In genomic region chr2:103464524-103464923, GRCm38 (mm10) we compare ENCODE assay signal across 33 mouse cellular contexts. TPM values are rescaled to one million over a fixed set of nuclear protein-coding genes. Genes with fewer than 3 reads are reported as not detected.
DNase-seq lines count a peak whose midpoint lies in the region; ATAC-seq and TF ChIP-seq lines count a peak whose summit lies in the region.
"Had no signal": no experiment of that assay in that cellular context is flagged by ENCODE, and none has a peak within 500 bp of the region (broad histone marks: within the 10 kb centered on the region; RNA-seq: fewer than 3 reads in every experiment).

No protein-coding gene starts in this region.

- no peak for TF ChIP-seq POLR2A in kidney, adult 2 months (IDR thresholded peaks at IDR 0.05; ENCODE audit: low read depth, low read length)

- H3K9ac ChIP-seq in kidney, embryonic 16.5 days (replicated peaks; ENCODE audit: low read length): no peak overlapping the region
- no peak overlapping the region for H3K9ac ChIP-seq in intestine, embryonic 15.5 days
- H3K9ac ChIP-seq: embryonic facial prominence, embryonic 13.5 days; forebrain, embryonic 13.5 days; heart, embryonic 12.5 days; heart, embryonic 15.5 days; hindbrain, embryonic 14.5 days had no signal

- no peak for ATAC-seq in kidney, embryonic 16.5 days (ENCODE audit: low FRiP score, low TSS enrichment)
- no peak for ATAC-seq in intestine, embryonic 15.5 days
- ATAC-seq: activated CD4-positive, CD25-positive, alpha-beta regulatory T cell, adult 4 months; forebrain, embryonic 13.5 days; forebrain, embryonic 16.5 days; hindbrain, postnatal 0 days; inflammation-experienced regulatory T-cells, adult 6 months; intestine, postnatal 0 days had no signal

- WGBS in kidney, adult 2 months: 63% methylated on average over 8 of the region's 8 CpGs
- 98% methylated on average over 8 of the region's 8 CpGs for WGBS in kidney, embryonic 16.5 days
- 96% methylated on average over 8 of the region's 8 CpGs for WGBS in intestine, embryonic 15.5 days

- no peaks in the 10 kb centered on the region for H3K27me3 ChIP-seq in kidney, adult 2 months (replicated peaks; ENCODE audit: control insufficient read depth, insufficient read depth, low read length)
- H3K27me3 ChIP-seq in kidney, embryonic 16.5 days (ENCODE audit: insufficient read depth, low read length): no peaks in the 10 kb centered on the region
- H3K27me3 ChIP-seq in C2C12 (ENCODE audit: control insufficient read depth, insufficient read depth, insufficient read length): no peaks in the 10 kb centered on the region
- no peaks in the 10 kb centered on the region for H3K27me3 ChIP-seq in intestine, embryonic 15.5 days (replicated peaks)
- H3K27me3 ChIP-seq: CH12.LX; embryonic facial prominence, embryonic 13.5 days; forebrain, embryonic 13.5 days; heart, embryonic 12.5 days; heart, embryonic 15.5 days had no signal

- DNase-seq in kidney, adult 2 months: peak; percentile 52
- peak; percentile 53 for DNase-seq in 3134 (ENCODE audit: extremely low read depth, insufficient read length, low spot score)
- peak; percentile 52 for DNase-seq in brain, adult 2 months (ENCODE audit: low read depth, low spot score)
- DNase-seq in cerebellum, adult 9-10 months: no peak
- DNase-seq: adrenal gland, adult 8-10 months; adrenal gland, postnatal 25 days; cerebellum, adult 11 months; cerebellum, postnatal 10 days; cerebellum, postnatal 36 days; embryo, embryonic 11 days; gastrocnemius, postnatal 25 days; heart, adult 18-20 months; heart, postnatal 10 days; heart, postnatal 4 days had no signal

- TF ChIP-seq CTCF in kidney, adult 2 months (conservative IDR thresholded peaks at IDR 0.05; ENCODE audit: insufficient read depth, insufficient read length, low read depth, low read length): no peak
- no peak for TF ChIP-seq CTCF in C2C12 (IDR thresholded peaks at IDR 0.05; ENCODE audit: control insufficient read depth, insufficient read depth, insufficient read length)

- H3K4me1 ChIP-seq in kidney, adult 2 months (ENCODE audit: control insufficient read depth, insufficient read depth, low read length): peaks cover 37% of the 10 kb centered on the region
- peaks cover 12% of the 10 kb centered on the region for H3K4me1 ChIP-seq in kidney, embryonic 16.5 days (ENCODE audit: insufficient read depth, low read length)
- H3K4me1 ChIP-seq in intestine, embryonic 15.5 days (replicated peaks): 0 out of 2 replicates have a peak, but pooled peaks cover 4% of the 10 kb centered on the region
- H3K4me1 ChIP-seq: heart, embryonic 12.5 days; heart, embryonic 15.5 days had no signal

- H3K79me2 ChIP-seq in C2C12 (ENCODE audit: control insufficient read depth, insufficient read depth): no peaks in the 10 kb centered on the region

- H3K36me3 ChIP-seq in kidney, adult 2 months (ENCODE audit: control insufficient read depth, insufficient read depth, low read length): peaks cover 10% of the 10 kb centered on the region
- peaks cover 41% of the 10 kb centered on the region for H3K36me3 ChIP-seq in kidney, embryonic 16.5 days (ENCODE audit: insufficient read depth, low read length)
- H3K36me3 ChIP-seq in C2C12 (ENCODE audit: control insufficient read depth, insufficient read depth): peaks cover 33% of the 10 kb centered on the region
- peaks cover 19% of the 10 kb centered on the region for H3K36me3 ChIP-seq in intestine, embryonic 15.5 days

- no peak overlapping the region for H3K4me3 ChIP-seq in kidney, adult 2 months (ENCODE audit: insufficient read depth, low read depth, low read length)
- H3K4me3 ChIP-seq in kidney, embryonic 16.5 days (ENCODE audit: low read length): no peak overlapping the region
- H3K4me3 ChIP-seq in C2C12 (ENCODE audit: insufficient read depth, poor library complexity, severe bottlenecking): no peak overlapping the region
- no peak overlapping the region for H3K4me3 ChIP-seq in intestine, embryonic 15.5 days (replicated peaks)
- H3K4me3 ChIP-seq: embryonic facial prominence, embryonic 10.5 days; embryonic facial prominence, embryonic 13.5 days; erythroblast, embryonic 14.5 days; forebrain, embryonic 10.5 days; forebrain, embryonic 13.5 days; heart, embryonic 12.5 days; heart, embryonic 15.5 days had no signal

- H3K9me3 ChIP-seq in kidney, embryonic 16.5 days (ENCODE audit: low read length): no peaks in the 10 kb centered on the region
- H3K9me3 ChIP-seq in intestine, embryonic 15.5 days: no peaks in the 10 kb centered on the region
- H3K9me3 ChIP-seq: embryonic facial prominence, embryonic 10.5 days; embryonic facial prominence, embryonic 13.5 days; forebrain, embryonic 10.5 days; forebrain, embryonic 13.5 days; G1E; heart, embryonic 12.5 days; heart, embryonic 15.5 days had no signal

- H3ac ChIP-seq in C2C12 (ENCODE audit: control insufficient read depth, insufficient read length, low read depth): no peak overlapping the region

- no peak overlapping the region for H3K27ac ChIP-seq in kidney, adult 2 months (ENCODE audit: insufficient read depth, low read depth, low read length)
- H3K27ac ChIP-seq in kidney, embryonic 16.5 days (ENCODE audit: low read length): no peak overlapping the region
- no peak overlapping the region for H3K27ac ChIP-seq in intestine, embryonic 15.5 days
- H3K27ac ChIP-seq: embryonic facial prominence, embryonic 10.5 days; embryonic facial prominence, embryonic 13.5 days; forebrain, embryonic 10.5 days; forebrain, embryonic 13.5 days; heart, embryonic 15.5 days; hindbrain, embryonic 14.5 days; hindbrain, postnatal 0 days had no signal

- no peaks in the 10 kb centered on the region for H3K79me3 ChIP-seq in C2C12 (ENCODE audit: low read depth)

- no peak overlapping the region for H3K4me2 ChIP-seq in kidney, embryonic 16.5 days (replicated peaks; ENCODE audit: low read depth, low read length)
- no peak overlapping the region for H3K4me2 ChIP-seq in intestine, embryonic 15.5 days (replicated peaks)
- H3K4me2 ChIP-seq: embryonic facial prominence, embryonic 13.5 days; forebrain, embryonic 13.5 days; heart, embryonic 12.5 days; heart, embryonic 15.5 days; hindbrain, embryonic 14.5 days had no signal

TF ChIP-seq in C2C12, 6 proteins besides CTCF, POLR2A, EP300 and RAD21:
- TF ChIP-seq MAX (IDR thresholded peaks at IDR 0.05) (peak; percentile 39), FOSL1 (IDR thresholded peaks at IDR 0.05; ENCODE audit: insufficient read depth, low read length, poor library complexity, severe bottlenecking) (peak; percentile 7), MYOD1 (IDR thresholded peaks at IDR 0.05; ENCODE audit: control insufficient read depth, insufficient read length, low read depth) (peak; percentile 73), MYOG (IDR thresholded peaks at IDR 0.05; ENCODE audit: control insufficient read depth, extremely low read depth, insufficient read length) (no peak)

RNA-seq across cellular contexts. Expression of gene Cat, which starts 20.4 kb away (rescaled TPM):
- 522 and 607 TPM in 2 replicates for polyA plus RNA-seq in kidney, adult 2 months (2012; rRNA removed)
- polyA plus RNA-seq in kidney, embryonic 16.5 days (2015; fragmentation: Nextera tagmentation; extraction: Ambion mirVana): 101 and 105 TPM in 2 replicates
- 14.5 TPM for polyA plus RNA-seq in C2C12 (2012; fragmentation: generic; extraction: Trizol)
- 128 and 131 TPM in 2 replicates for polyA plus RNA-seq in intestine, embryonic 15.5 days (2015; fragmentation: Nextera tagmentation; extraction: Ambion mirVana)

RNA-seq across cellular contexts. Expression of gene Elf5, which starts 53.0 kb away (rescaled TPM):
- polyA plus RNA-seq in kidney, adult 2 months (2012; rRNA removed): 7.8 and 10.5 TPM in 2 replicates
- polyA plus RNA-seq in kidney, embryonic 16.5 days (2015; fragmentation: Nextera tagmentation; extraction: Ambion mirVana): 3.1 and 4.2 TPM in 2 replicates
- polyA plus RNA-seq in C2C12 (2012; fragmentation: generic; extraction: Trizol): 0.01 TPM
- 0.13 and 0.20 TPM in 2 replicates for polyA plus RNA-seq in intestine, embryonic 15.5 days (2015; fragmentation: Nextera tagmentation; extraction: Ambion mirVana)
- polyA plus RNA-seq: activated CD4-positive, CD25-positive, alpha-beta regulatory T cell, adult 4 months; erythroblast, embryonic 14.5 days; forebrain, embryonic 13.5 days; forebrain, embryonic 16.5 days; G1E; heart, embryonic 12.5 days; hindbrain, embryonic 11.5 days; hindbrain, embryonic 14.5 days; hindbrain, postnatal 0 days; inflammation-experienced regulatory T-cells, adult 6 months; intestine, postnatal 0 days had no signal
